Mouse (Mus musculus): ENCODE data around the gene Kif21b.

DNA sequence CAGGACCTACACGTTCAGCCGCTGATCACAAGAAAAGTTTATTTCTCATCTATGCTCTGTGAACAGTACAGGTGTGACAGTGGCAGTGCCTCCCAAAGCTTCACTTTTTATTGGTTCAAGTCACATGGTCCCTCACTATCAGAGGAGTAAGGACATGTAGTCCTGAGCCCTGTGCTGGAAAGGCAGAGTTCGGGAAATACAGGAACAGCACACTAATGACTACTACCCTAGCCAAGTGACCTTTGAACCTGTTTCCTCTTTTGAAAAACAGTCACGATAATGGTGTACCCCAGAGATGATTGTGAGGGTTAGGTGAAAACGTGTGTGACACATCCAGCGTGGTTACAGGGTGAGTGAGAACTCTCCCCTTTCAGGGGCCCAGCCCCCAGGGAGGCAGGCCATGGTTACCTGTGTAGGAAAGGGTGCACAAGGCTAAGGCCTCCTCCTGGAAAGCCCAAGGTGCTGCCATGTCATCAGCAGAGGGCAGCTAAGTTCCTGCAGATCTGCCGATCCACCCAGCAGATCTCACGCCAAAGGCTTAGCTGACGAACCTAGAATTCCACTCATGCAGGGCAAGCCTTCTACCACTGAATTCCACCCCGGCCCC lies 4.9 kb upstream of the Kif21b start:
- no peak for TF ChIP-seq CTCF (IDR thresholded peaks at IDR 0.05; ENCODE audit: borderline replicate concordance, insufficient read depth, low read depth, low read length)
- no peak for TF ChIP-seq POLR2A (IDR thresholded peaks at IDR 0.05; ENCODE audit: borderline replicate concordance, insufficient read depth, low read length)
